Mouse (Mus musculus): ENCODE data around the gene Tada1.

Gene Tada1

GRCm38 (mm10) chr1:166379013-166379629, at the start of gene Tada1:
TSS of gene Tada1 (plus strand) at chr1:166379097.
- peak; percentile 89 to 92 for DNase-seq (ENCODE audit: low spot score in 2 of 2)

- no peak for DNase-seq (ENCODE audit: low spot score in 2 of 2)
Measured at GRCm38 (mm10) chr1:166330752-166331151, 48.1 kb upstream of the Tada1 start.

DNA sequence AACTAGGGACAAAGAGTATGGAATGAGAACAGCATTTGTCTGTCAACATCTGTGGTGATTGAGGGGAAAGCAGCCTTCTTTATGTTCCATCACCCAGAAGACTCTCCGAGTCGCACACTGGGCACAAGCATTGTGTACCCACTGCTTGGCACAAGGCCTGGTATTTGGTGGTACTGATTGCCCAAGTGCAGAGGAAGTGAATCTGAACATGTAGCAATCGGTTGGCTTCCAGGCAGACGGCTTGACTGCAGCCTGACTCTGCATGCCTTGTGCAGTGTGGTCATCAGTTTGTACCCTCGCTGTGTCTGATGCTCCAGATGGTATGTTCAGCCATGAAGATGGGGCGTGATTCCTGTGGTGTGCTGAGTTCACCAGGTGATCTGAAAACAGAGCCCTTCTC, 39.8 kb upstream of the Tada1 start:
- DNase-seq (ENCODE audit: low spot score in 2 of 2), result peak in 1 of 2 experiments; percentile 60

GRCm38 (mm10) chr1:166342060-166342459, 36.8 kb upstream of the Tada1 start:
- DNase-seq (ENCODE audit: low spot score in 2 of 2), result no peak

GRCm38 (mm10) chr1:166342539-166342938, 36.4 kb upstream of the Tada1 start:
- no peak for DNase-seq (ENCODE audit: low spot score in 2 of 2)

GRCm38 (mm10) chr1:166343586-166343985, 35.3 kb upstream of the Tada1 start:
- no peak for DNase-seq (ENCODE audit: low spot score in 2 of 2)

GRCm38 (mm10) chr1:166344300-166345077, 34.4 kb upstream of the Tada1 start:
- DNase-seq (ENCODE audit: low spot score in 2 of 2), result no peak

- DNase-seq (ENCODE audit: low spot score in 2 of 2), result no peak
Measured at GRCm38 (mm10) chr1:166345602-166346001, 33.3 kb upstream of the Tada1 start.

- DNase-seq (ENCODE audit: low spot score in 2 of 2), result no peak
Measured at GRCm38 (mm10) chr1:166346906-166347305, 32.0 kb upstream of the Tada1 start.

DNA sequence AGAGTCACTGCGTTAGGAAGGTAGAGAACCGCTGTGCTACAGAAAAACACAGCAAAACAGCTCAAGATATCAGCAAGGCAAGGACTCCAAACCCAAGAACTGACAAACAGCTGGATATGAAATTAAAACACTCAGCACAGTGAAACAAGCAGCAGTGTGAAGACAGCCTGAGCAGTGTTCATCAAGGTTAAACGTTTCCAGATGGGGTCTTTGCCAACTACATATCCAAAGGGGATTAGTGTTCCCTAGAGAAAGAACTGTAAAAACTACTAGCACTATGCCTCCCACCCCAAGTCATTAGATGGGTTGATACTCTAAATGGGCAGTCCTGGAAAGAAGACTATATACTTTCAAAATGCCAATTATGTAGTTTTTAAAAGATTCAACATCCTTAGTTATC, 29.6 kb upstream of the Tada1 start:
- no peak for DNase-seq (ENCODE audit: low spot score in 2 of 2)

- DNase-seq (ENCODE audit: low spot score in 2 of 2), result no peak
Measured at GRCm38 (mm10) chr1:166349751-166350150, 29.1 kb upstream of the Tada1 start.

DNA sequence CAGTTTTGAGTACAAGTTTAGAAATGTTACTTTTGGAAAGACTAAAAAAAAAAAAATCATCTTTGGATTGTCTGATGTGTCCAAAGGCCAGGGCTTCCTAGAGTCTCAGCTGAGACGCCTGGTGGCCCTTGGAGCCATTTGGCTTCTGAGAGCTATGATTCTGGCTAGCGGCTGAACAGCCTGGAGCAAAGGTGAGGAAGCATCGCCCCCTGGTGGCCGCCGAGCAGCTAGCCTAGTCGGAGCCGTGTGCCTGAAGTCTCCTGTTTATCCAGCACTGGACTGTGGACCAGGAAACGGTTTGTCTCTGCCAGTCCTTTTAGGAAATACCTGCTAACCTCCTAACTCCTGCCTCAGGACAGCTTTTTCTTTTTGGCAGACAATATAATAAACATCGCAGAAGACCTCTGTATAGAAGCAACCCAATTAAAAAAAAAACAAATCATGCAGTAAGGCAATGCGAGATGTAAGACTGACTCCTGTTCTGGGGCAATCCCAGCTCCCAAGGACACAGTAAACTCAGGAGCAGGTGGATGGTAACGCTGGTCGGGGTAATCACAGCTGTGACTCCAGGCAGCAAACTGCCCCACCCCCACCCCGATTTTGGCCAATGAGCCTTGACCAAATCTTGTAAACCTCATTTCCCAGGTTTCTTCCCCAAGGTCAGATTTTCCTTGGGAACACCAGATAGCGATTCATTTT, 18.6 kb upstream of the Tada1 start:
- peak; percentile 75 to 87 for DNase-seq (ENCODE audit: low spot score in 2 of 2)

DNA sequence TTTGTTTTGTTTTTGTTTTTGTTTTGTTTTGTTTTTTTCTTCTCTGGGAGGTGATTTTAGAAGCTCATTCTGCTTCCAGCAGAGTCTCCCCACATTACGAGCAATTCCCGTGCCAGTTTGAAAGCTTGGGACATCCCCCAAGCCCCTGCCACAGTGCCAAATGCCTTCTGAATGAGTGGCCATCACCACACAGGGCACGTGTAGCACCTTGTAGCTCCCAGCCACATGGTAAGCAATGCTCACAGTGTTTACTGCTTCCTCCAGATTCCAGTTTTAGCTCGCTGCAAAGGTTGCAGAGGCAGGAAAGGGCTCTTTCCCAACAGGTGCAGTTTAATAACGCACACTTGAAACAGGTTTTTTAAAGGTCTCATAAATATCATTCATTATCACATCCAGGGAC, 18.0 kb upstream of the Tada1 start:
- DNase-seq (ENCODE audit: low spot score in 2 of 2), result no peak

DNA sequence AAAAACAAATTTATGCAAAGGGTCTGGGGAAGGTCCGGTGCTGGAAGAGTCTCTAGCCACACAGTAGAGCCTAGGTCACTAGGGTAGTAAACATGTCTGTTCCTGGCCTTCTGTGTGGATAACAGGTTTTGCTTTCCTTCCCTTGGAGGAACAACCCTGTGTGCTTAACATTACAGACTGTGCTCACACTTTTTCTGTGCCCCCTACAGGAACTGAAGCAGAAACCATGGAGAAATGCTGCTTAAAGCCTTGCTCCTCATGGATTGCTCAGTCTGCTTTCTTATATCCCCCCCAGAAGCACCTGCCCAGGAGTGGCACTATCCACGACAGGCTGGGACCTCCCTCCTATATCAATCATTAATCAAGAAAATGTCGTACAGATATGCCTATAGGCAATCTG, 17.1 kb upstream of the Tada1 start:
- no peak for DNase-seq (ENCODE audit: low spot score in 2 of 2)

DNA sequence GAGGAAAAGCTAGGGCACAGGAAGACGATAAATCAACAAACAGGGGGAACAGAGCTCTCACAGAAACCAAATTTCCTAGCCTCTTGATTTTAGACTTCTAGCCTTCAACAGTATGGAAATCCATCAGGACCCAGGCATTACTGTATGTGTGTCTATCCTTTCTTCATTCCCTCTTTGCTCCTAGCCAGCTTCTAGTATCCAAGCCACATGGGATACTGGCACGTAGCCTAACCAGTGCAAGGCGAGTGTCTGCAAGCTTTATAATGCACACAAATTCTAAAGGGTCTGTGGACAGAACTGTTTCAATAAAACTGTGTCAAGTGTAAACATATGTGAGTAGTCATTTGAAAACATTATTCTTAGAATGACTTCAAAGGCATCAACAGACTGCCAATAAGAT, 16.2 kb upstream of the Tada1 start:
- no peak for DNase-seq (ENCODE audit: low spot score in 2 of 2)

DNA sequence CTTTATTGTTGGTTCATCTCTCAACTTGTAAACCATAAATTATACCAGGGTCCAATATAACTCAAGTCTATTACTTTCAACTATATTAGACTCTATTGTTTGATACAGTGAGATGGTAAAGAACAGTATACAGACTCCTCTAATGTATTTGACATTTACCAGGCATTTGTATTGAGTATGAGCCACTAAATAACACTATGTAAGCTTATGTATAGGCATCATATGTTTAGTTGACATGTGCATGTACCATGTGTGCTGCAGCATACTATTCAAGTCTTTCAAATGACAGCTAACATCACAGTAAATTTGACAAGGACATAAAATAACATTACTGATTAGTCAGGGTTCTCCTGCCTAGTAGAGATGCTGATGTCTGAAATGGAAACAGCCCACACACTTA, 15.8 kb upstream of the Tada1 start:
- no peak for DNase-seq (ENCODE audit: low spot score in 2 of 2)

DNA sequence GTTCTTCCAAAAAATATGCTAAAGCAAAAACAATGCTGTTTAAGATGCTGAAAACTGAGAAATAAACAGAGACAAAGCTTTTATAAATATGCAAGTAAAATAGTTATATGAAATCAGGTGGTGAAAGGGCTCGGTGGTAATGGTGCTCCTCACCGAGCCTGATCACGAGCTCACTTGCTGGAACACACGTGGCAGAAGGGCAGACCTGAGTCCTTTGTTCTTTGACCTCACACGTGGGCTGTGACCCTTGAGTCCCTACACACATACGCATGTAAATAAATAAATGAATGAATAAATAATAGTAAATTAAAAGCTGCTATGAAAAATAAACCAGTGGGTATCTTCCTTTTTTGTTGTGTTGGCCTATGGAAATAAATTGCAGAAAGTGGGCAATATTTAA, 1.7 kb upstream of the Tada1 start:
- no peak for DNase-seq (ENCODE audit: low spot score in 2 of 2)

DNA sequence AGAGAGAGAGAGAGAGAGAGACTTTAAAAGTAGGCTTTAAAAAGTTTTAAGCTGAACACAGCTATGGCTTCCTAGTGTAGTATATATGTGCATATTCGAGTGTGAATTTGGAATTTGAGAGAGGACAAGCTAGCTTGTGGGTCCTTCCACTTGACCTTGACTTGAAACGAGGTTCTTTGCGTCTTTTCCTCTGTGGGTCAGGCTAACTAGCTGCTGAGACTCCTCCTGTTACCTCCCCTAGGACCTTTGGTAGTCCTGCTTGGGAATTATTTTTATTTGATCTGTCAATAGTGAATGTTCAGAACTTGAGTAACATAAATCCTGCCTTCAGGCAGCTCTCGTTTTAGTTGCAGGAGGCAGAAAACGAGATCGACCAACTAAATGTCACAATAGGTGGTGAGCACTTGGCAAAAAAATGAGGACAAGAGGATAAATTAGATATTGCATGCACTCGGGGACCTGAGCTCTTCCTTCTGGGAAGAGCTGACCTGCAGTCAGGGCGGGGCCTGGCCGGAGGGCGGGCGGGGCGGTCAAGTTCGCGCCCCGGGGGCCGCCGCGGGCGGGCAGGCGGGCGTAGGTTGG, 375 bp upstream of the Tada1 start:
- no peak for DNase-seq (ENCODE audit: low spot score in 2 of 2)

DNA sequence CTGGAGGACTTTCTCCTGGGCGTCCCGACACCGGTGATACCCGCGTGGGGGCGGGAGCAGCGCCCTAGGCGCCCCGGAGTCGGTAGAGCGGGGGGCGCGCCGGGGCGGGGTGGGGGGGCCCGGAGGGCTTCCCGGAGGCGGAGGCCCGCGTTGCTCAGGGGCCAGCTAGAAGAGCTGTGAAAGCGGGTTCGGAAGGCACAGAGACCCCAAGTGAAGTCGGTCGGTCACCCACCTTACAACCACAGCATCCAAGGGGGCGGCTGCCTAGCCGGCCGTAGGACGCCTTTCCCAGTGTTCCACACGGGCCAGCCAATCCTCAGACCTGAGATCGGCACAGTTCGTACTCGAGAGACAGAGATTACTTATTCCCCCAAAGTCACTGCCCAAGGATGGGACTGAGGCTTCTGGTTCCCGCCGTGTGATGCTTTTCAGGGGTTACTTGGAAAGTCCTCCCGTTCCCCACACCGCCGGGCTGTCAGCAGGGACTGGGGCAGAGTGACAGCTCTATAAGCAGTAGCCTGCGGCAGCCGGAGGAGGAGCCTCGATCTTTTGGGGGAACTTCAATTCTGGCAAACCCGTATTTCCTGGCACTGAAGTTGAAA, 834 bp downstream of the Tada1 start:
- DNase-seq (ENCODE audit: low spot score in 2 of 2), result peak; percentile 36 to 53

DNA sequence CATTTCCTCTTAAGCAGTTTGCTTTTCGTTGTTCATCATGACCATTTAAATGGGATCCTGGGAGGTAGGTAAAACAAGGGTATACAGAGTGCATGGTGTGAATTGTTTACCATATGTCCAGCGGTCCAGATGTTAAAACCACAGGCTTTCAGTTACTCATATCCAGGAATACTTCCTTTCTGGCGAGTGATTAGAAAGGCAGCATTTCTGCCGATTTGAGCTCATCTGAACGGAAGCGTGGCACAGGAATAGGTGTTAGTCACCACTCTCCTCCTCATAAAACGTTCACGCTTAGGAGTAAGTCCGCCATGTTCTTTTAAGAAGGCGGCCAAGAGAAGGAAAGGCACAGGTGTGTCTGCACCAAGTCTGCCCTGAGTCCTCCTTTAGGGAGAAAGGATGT, 2.4 kb downstream of the Tada1 start:
- DNase-seq (ENCODE audit: low spot score in 2 of 2), result no peak

GRCm38 (mm10) chr1:166381821-166382220, 2.9 kb downstream of the Tada1 start:
- no peak for DNase-seq (ENCODE audit: low spot score in 2 of 2)

GRCm38 (mm10) chr1:166382626-166383025, 3.7 kb downstream of the Tada1 start:
- no peak for DNase-seq (ENCODE audit: low spot score in 2 of 2)

All from urinary bladder, postnatal 36 days (tissue).